Comparison of ENCODE assay signal across 24 mouse cellular contexts in the genomic region with DNA sequence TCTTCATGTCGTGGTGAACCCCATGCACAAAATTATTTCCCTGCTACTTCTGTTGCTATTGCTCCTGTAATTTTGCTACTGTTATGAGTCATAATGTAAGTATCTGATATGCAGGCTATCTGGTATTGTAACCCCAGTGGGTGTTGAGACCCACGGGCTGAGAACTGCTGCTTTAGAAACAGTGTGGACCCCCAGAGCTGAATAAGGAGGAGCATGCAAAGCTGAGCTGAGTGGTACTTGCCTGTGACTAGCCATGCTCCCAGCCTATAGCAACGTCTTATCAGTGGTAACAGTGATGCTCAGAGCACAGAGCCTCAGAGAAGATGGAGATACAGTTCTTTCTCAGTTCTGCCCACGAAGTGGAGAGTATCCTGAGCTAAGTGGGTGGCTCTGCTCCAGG. TPM values are rescaled to one million over a fixed set of nuclear protein-coding genes. Genes with fewer than 3 reads are reported as not detected.
DNase-seq lines count a peak whose midpoint lies in the region; ATAC-seq and TF ChIP-seq lines count a peak whose summit lies in the region.
"Had no signal": no experiment of that assay in that cellular context is flagged by ENCODE, and none has a peak within 500 bp of the region (broad histone marks: within the 10 kb centered on the region; RNA-seq: fewer than 3 reads in every experiment).

No protein-coding gene starts in this region.

- 54% methylated on average over 4 of the region's 4 CpGs for WGBS in kidney, embryonic 16.5 days

- no peaks in the 10 kb centered on the region for H3K36me3 ChIP-seq in kidney, embryonic 16.5 days (ENCODE audit: insufficient read depth, low read length)
- H3K36me3 ChIP-seq: embryonic facial prominence, embryonic 13.5 days; forebrain, embryonic 12.5 days; G1E; heart, embryonic 15.5 days; hindbrain, embryonic 13.5 days had no signal

- TF ChIP-seq CTCF in gastrocnemius, adult 2 months (IDR thresholded peaks at IDR 0.05) = no peak

- H3K27me3 ChIP-seq in kidney, embryonic 16.5 days (ENCODE audit: insufficient read depth, low read length) = no peaks in the 10 kb centered on the region
- H3K27me3 ChIP-seq: embryonic facial prominence, embryonic 13.5 days; heart, embryonic 15.5 days; hindbrain, embryonic 13.5 days had no signal

- peak; percentile 84 for ATAC-seq in frontal cortex, adult (ENCODE audit: low TSS enrichment)
- ATAC-seq in kidney, embryonic 16.5 days (ENCODE audit: low FRiP score, low TSS enrichment) = no peak
- ATAC-seq: CD4-positive, CD25-positive, alpha-beta regulatory T cell, adult 4 months; forebrain, embryonic 16.5 days; hindbrain, postnatal 0 days had no signal

- no peak overlapping the region for H3K4me3 ChIP-seq in kidney, embryonic 16.5 days (ENCODE audit: low read length)
- H3K4me3 ChIP-seq in gastrocnemius, adult 2 months = no peak overlapping the region
- H3K4me3 ChIP-seq: embryonic facial prominence, embryonic 13.5 days; forebrain, embryonic 12.5 days; heart, adult 2 months; heart, embryonic 15.5 days; hindbrain, embryonic 13.5 days had no signal

- H3K4me2 ChIP-seq in kidney, embryonic 16.5 days (replicated peaks; ENCODE audit: low read depth, low read length) = no peak overlapping the region
- H3K4me2 ChIP-seq: forebrain, embryonic 12.5 days; heart, embryonic 15.5 days; hindbrain, embryonic 13.5 days had no signal

- intact Hi-C loops in gastrocnemius, adult 2 months (cut with DNase I) = no loop called here

- peak overlapping the region; percentile 48; the same call in 1 of the 2 replicates for H3K27ac ChIP-seq in kidney, embryonic 16.5 days (ENCODE audit: low read length)
- no peak overlapping the region for H3K27ac ChIP-seq in gastrocnemius, adult 2 months
- H3K27ac ChIP-seq: embryonic facial prominence, embryonic 13.5 days; forebrain, embryonic 12.5 days; heart, adult 2 months; heart, embryonic 15.5 days; hindbrain, embryonic 13.5 days; hindbrain, postnatal 0 days had no signal

- no peaks in the 10 kb centered on the region for H3K9me3 ChIP-seq in kidney, embryonic 16.5 days (ENCODE audit: low read length)
- H3K9me3 ChIP-seq: embryonic facial prominence, embryonic 13.5 days; forebrain, embryonic 12.5 days; G1E; heart, embryonic 15.5 days; hindbrain, embryonic 13.5 days had no signal

- H3K9ac ChIP-seq in kidney, embryonic 16.5 days (replicated peaks; ENCODE audit: low read length) = no peak overlapping the region
- H3K9ac ChIP-seq: embryonic facial prominence, embryonic 13.5 days; forebrain, embryonic 12.5 days; heart, embryonic 15.5 days; hindbrain, embryonic 13.5 days had no signal

- H3K4me1 ChIP-seq in kidney, embryonic 16.5 days (ENCODE audit: insufficient read depth, low read length) = peaks cover 25% of the 10 kb centered on the region

- no peak for DNase-seq in frontal cortex, postnatal 25 days (ENCODE audit: low spot score in 2 of 2)
- DNase-seq in kidney, adult 11 months = no peak
- peak; percentile 29 for DNase-seq in brain, adult 2 months (ENCODE audit: low read depth, low spot score)
- DNase-seq in telencephalon, adult 2 months (ENCODE audit: low read depth, low spot score) = peak; percentile 4
- no peak for DNase-seq in gastrocnemius, adult 2 months
- DNase-seq: adrenal gland, adult 8-10 months; adrenal gland, postnatal 36 days; B cell, adult 2 months; cerebellum, adult 11 months; cerebellum, adult 8-10 months; cerebellum, postnatal 25 days; gastrocnemius, postnatal 36 days; heart, adult 2 months; heart, postnatal 14 days had no signal

RNA-seq across cellular contexts. Expression of gene Daam1, which starts 35.3 kb away (rescaled TPM):
- 8.6 and 10.0 TPM in 2 replicates for polyA plus RNA-seq in kidney, embryonic 16.5 days (2015; fragmentation: Nextera tagmentation; extraction: Ambion mirVana)
- 10 to 100 TPM in 1 of 2 experiments, 1 to 10 TPM in 1; 8.0 to 12.8 TPM for total RNA-seq in gastrocnemius, adult 2 months (2021)

Comparison
In these comparisons a context has a peak if more than half of its experiments do, and no peak if none do; other contexts are left out.
1. DNase-seq: peak in brain, adult 2 months (single experiment) and telencephalon, adult 2 months (single experiment); none in frontal cortex, postnatal 25 days (0 of 2), kidney, adult 11 months (single experiment) and gastrocnemius, adult 2 months (single experiment).